Mouse (Mus musculus) gonadal fat pad, adult 2 months (tissue): ENCODE results near the gene Nrbf2. TPM values are rescaled to one million over a fixed set of nuclear protein-coding genes. Genes with fewer than 3 reads are reported as not detected.

Experiments used
- DNase-seq: peaks from one replicate; pipeline ENCODE4 v3.0.0-alpha.2; 2012; ENCODE audit warnings: low read depth
- polyA plus RNA-seq: library from polyadenylated mRNA; depleted of rRNA; stranded (reverse); fragments of >200 nt; gene quantifications from 2 replicates; pipeline ENCODE4 v1.2.3, GENCODE M21; 2012

Gene Nrbf2
- polyA plus RNA-seq, 1 experiment, result 13.3 TPM

- no peak for DNase-seq
These were observed 10.2 kb upstream of the Nrbf2 start for GRCm38 (mm10) chr10:67295331-67295730.

- no peak for DNase-seq
These were observed 6.0 kb upstream of the Nrbf2 start for GRCm38 (mm10) chr10:67291087-67291486.

- no peak for DNase-seq
These were observed 5.5 kb upstream of the Nrbf2 start for GRCm38 (mm10) chr10:67290622-67291021.

GRCm38 (mm10) chr10:67287877-67288276 is 2.8 kb upstream of the Nrbf2 start:
- DNase-seq, result peak; percentile 96

- no peak for DNase-seq
These were observed 337 bp downstream of the Nrbf2 start for GRCm38 (mm10) chr10:67284761-67285175.

GRCm38 (mm10) chr10:67284311-67284710 is 794 bp downstream of the Nrbf2 start:
- DNase-seq, result no peak

GRCm38 (mm10) chr10:67283516-67283915 is 1.6 kb downstream of the Nrbf2 start:
- no peak for DNase-seq

- DNase-seq, result no peak
These were observed 2.6 kb downstream of the Nrbf2 start for GRCm38 (mm10) chr10:67282531-67282930.

GRCm38 (mm10) chr10:67281852-67282251 is 3.3 kb downstream of the Nrbf2 start:
- DNase-seq, result no peak

- no peak for DNase-seq
These were observed 9.2 kb downstream of the Nrbf2 start for GRCm38 (mm10) chr10:67275916-67276315.

- DNase-seq, result no peak
These were observed 20.3 kb downstream of the Nrbf2 start for GRCm38 (mm10) chr10:67264852-67265251.

GRCm38 (mm10) chr10:67253115-67253514 is 32.0 kb downstream of the Nrbf2 start:
- DNase-seq, result no peak

GRCm38 (mm10) chr10:67252353-67252752 is 32.8 kb downstream of the Nrbf2 start:
- no peak for DNase-seq

- DNase-seq, result no peak
These were observed 34.3 kb downstream of the Nrbf2 start for GRCm38 (mm10) chr10:67250846-67251245.

GRCm38 (mm10) chr10:67249486-67249885 is 35.6 kb downstream of the Nrbf2 start:
- no peak for DNase-seq

- DNase-seq, result no peak
These were observed 38.0 kb downstream of the Nrbf2 start for GRCm38 (mm10) chr10:67247145-67247544.

- DNase-seq, result no peak
These were observed 54.7 kb downstream of the Nrbf2 start for GRCm38 (mm10) chr10:67230439-67230838.

GRCm38 (mm10) chr10:67226543-67226942 is 58.6 kb downstream of the Nrbf2 start:
- DNase-seq, result no peak

GRCm38 (mm10) chr10:67226109-67226508 is 59.0 kb downstream of the Nrbf2 start:
- no peak for DNase-seq

- no peak for DNase-seq
These were observed 59.6 kb downstream of the Nrbf2 start for GRCm38 (mm10) chr10:67225528-67225927.

- DNase-seq, result no peak
These were observed 61.2 kb downstream of the Nrbf2 start for GRCm38 (mm10) chr10:67223942-67224341.

- DNase-seq, result no peak
These were observed 63.8 kb downstream of the Nrbf2 start for GRCm38 (mm10) chr10:67221284-67221683.

- no peak for DNase-seq
These were observed 64.9 kb downstream of the Nrbf2 start for GRCm38 (mm10) chr10:67220251-67220650.

GRCm38 (mm10) chr10:67218873-67219565 is 66.1 kb downstream of the Nrbf2 start:
- no peak for DNase-seq
